Mouse (Mus musculus) liver, adult 2 months (tissue): ENCODE measurements at regions not wholly inside any gene's neighbourhood (a gene's known extent, or its start where the extent isn't known, plus 50 kb on each side); places are given as distances from the start of the nearest gene placed in this dataset.

ENCODE experiments used
- DNase-seq: peaks from one replicate; pipeline ENCODE4 v3.0.0-alpha.2; 2011; ENCODE audit warnings: low read depth, low spot score; ENCODE audit errors: extremely low read depth
- H3K27ac ChIP-seq: fragments of 200-500 bp; replicated peaks from 2 replicates; pipeline ENCODE4 v1.5.1; 2012; ENCODE audit warnings: low read depth, mild to moderate bottlenecking, control low read depth, inconsistent platforms, low read length; ENCODE audit not compliant: insufficient read depth
- H3K27me3 ChIP-seq: fragments of 200-500 bp; 2 replicates; pipeline ENCODE4 v1.6.1; 2012; ENCODE audit warnings: mild to moderate bottlenecking, moderate library complexity, low read length, inconsistent platforms; ENCODE audit not compliant: control insufficient read depth, insufficient read depth
- H3K36me3 ChIP-seq: fragments of 200-500 bp; 2 replicates; pipeline ENCODE4 v1.6.1; 2012; ENCODE audit warnings: low read length, inconsistent platforms; ENCODE audit not compliant: control insufficient read depth, insufficient read depth
- H3K4me1 ChIP-seq: fragments of 200-500 bp; 2 replicates; pipeline ENCODE4 v1.6.1; 2011; ENCODE audit warnings: low read length; ENCODE audit not compliant: control insufficient read depth, insufficient read depth
- H3K4me3 ChIP-seq: fragments of 200-500 bp; 2 replicates; pipeline ENCODE4 v1.5.1; 2011; ENCODE audit warnings: low read depth, mild to moderate bottlenecking, control low read depth, low read length, moderate library complexity; ENCODE audit not compliant: insufficient read depth
- H3K79me2 ChIP-seq: fragments of 200-500 bp; 2 replicates; pipeline ENCODE4 v1.6.1; 2012; ENCODE audit warnings: inconsistent platforms, mild to moderate bottlenecking, low read length, moderate library complexity; ENCODE audit not compliant: control insufficient read depth, insufficient read depth
- H3K9ac ChIP-seq: fragments of 200-500 bp; 2 replicates; pipeline ENCODE4 v1.6.1; 2012; ENCODE audit warnings: low read depth, mild to moderate bottlenecking, control low read depth, inconsistent platforms, low read length
- CTCF ChIP-seq: fragments of 200-500 bp; IDR thresholded peaks from 2 replicates; pipeline ENCODE4 v1.5.1; 2011; ENCODE audit warnings: low read depth, low read length, control low read depth
- POLR2A ChIP-seq: fragments of 200-500 bp; IDR thresholded peaks from 2 replicates; pipeline ENCODE4 v1.6.1; 2011; ENCODE audit warnings: low read length, control low read depth; ENCODE audit not compliant: insufficient read depth; ENCODE audit errors: extremely low read depth
- WGBS: fragments of 180-500 bp; shearing (Covaris S2); methylation state at CpG from one replicate; pipeline ENCODE4 v1.1.7; 2018; 5-methylcytosine and 5-hydroxymethylcytosine counted together

DNA sequence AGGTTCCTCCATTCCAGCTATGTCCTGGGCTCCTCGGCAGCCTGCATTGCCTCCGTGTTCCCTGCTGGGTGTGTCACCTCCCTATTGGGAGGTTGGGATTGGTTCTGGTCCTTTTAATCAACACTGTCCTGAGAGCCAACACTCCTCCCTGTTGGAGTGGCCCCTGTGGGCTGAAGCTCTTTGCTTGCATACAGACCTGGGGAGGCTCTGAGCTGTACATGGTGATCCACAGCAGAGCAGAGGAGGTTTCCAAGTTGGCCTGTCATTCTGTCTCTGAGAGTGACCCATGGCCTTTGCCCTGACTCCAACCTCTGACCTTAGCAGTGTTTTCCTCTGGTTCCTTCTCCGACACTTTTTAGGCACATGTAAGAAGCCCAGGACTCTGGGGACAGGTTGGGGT is 132.4 kb downstream of the Tpra1 start:
- Histone ChIP-seq H3K36me3 (no peaks in the 10 kb centered on the region), H3K27ac (no peak overlapping the region), H3K9ac (no peak overlapping the region), H3K4me1 (no peaks in the 10 kb centered on the region), H3K79me2 (no peaks in the 10 kb centered on the region), H3K4me3 (no peak overlapping the region), H3K27me3 (no peaks in the 10 kb centered on the region)
- DNase-seq = peak; percentile 19
- TF ChIP-seq POLR2A (no peak), CTCF (no peak)
- 42% methylated on average over 3 of the region's 3 CpGs for WGBS

DNA sequence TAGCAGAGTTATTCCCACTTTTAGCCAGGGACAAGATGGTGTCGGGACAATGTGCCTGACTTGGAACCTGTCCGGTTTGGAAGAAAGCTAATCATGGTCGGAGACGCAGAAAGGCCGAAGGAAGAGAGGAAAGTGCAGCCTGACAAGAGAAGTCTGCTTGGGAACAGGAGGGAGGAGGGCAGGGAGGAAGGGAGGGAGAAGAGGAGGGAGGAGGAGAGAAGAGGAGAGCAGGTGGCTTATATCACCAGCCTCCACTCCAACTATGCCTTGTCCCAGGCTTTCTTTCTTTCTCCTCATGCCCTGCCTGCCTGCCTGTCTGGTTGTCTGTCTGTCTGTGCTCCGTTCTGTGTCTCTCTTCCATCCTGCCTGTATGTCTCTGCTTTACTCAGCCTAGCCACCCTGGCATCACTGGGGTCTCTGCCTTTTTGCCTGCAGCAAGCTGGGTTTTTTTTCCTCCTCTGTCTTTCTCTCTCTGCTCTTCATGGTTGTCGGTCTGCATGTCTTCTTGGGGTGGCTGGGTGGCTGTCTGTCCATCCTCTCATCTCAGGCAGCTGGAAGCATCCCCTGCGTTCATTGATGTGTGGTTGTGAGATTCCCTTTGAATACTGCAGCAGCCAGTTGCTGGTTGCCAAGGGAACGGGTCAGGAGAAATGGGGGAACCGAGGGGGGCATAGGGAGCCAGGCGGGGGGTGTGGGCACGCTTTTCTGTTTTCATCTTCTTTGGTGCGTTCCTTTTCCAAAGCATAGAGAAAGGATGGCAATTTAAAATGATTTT is 133.2 kb downstream of the Tpra1 start:
- H3K27ac ChIP-seq = no peak overlapping the region
- 75% methylated on average over 13 of the region's 13 CpGs for WGBS
- no peaks in the 10 kb centered on the region for H3K79me2 ChIP-seq
- H3K9ac ChIP-seq = no peak overlapping the region
- TF ChIP-seq POLR2A (no peak), CTCF (no peak)
- DNase-seq = no peak
- H3K27me3 ChIP-seq = no peaks in the 10 kb centered on the region
- H3K36me3 ChIP-seq = no peaks in the 10 kb centered on the region
- no peak overlapping the region for H3K4me3 ChIP-seq
- no peaks in the 10 kb centered on the region for H3K4me1 ChIP-seq

DNA sequence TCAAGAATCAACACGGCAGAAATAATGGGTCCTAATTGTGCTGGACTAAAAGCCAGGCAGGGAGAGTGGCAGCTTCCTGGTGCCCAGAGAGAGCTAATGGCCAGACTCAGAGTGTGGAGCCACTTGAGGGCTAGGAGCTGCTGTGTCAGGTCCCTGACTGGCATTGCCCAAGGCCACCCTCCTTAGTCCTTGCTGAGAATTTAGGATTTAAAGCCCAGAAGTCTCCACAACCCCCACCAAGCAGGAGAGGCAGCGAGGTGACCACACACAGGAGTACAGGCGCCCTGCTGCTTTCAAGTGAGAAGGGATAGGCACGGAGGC is 133.7 kb downstream of the Tpra1 start:
- Histone ChIP-seq H3K27ac (no peak overlapping the region), H3K4me3 (no peak overlapping the region), H3K4me1 (no peaks in the 10 kb centered on the region), H3K9ac (no peak overlapping the region), H3K27me3 (no peaks in the 10 kb centered on the region), H3K36me3 (no peaks in the 10 kb centered on the region), H3K79me2 (no peaks in the 10 kb centered on the region)
- no peak for DNase-seq
- WGBS = 65% methylated on average over 4 of the region's 4 CpGs
- no peak for TF ChIP-seq POLR2A
- TF ChIP-seq CTCF = no peak

DNA sequence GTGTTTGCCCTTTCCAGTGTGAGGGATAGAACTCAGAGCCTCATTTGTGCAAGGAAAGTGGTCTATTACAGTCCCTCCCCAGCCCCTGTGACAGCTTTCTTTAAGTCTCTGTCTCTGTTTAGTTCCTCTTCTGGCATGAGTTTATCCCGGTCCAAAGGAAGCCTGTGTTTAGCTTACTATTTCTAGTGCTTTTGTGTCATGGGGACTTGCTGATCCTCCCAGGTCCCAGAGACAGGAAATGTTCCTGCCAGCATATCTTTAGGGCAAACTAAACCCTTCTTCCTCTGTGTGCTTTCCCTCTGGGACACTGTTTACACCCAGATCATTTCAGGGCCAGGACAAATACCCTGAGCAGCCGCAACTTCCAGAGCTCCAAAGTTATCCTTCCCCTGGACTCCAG is 135.3 kb downstream of the Tpra1 start:
- Histone ChIP-seq H3K9ac (no peak overlapping the region), H3K4me3 (no peak overlapping the region), H3K36me3 (no peaks in the 10 kb centered on the region), H3K79me2 (no peaks in the 10 kb centered on the region), H3K27ac (no peak overlapping the region), H3K4me1 (no peaks in the 10 kb centered on the region), H3K27me3 (no peaks in the 10 kb centered on the region)
- WGBS = 2% methylated on average over 2 of the region's 2 CpGs
- no peak for TF ChIP-seq POLR2A
- no peak for TF ChIP-seq CTCF
- no peak for DNase-seq

DNA sequence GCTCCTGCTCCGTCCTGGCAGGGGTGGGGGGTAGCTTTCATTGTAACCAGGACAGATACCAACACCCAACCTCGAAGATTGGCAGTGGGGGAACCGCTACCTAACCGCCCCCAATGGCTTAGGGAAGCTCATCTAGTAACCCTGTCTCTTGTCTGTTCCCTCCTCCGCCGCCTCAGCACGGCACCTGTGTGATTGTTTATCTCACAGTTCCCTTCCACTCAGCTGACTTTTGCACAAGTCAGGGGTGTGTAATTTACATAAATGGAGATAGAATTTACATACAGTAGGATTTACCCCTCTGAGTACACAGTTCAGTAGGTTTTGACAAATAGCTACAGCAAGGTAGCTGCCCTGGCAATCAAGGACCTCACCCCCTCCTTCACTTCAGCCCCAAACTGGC is 135.8 kb downstream of the Tpra1 start:
- Histone ChIP-seq H3K4me3 (no peak overlapping the region), H3K4me1 (no peaks in the 10 kb centered on the region), H3K36me3 (no peaks in the 10 kb centered on the region), H3K79me2 (no peaks in the 10 kb centered on the region), H3K27ac (no peak overlapping the region), H3K27me3 (no peaks in the 10 kb centered on the region), H3K9ac (no peak overlapping the region)
- no peak for TF ChIP-seq POLR2A
- TF ChIP-seq CTCF = no peak
- DNase-seq = no peak
- 40% methylated on average over 7 of the region's 7 CpGs for WGBS

DNA sequence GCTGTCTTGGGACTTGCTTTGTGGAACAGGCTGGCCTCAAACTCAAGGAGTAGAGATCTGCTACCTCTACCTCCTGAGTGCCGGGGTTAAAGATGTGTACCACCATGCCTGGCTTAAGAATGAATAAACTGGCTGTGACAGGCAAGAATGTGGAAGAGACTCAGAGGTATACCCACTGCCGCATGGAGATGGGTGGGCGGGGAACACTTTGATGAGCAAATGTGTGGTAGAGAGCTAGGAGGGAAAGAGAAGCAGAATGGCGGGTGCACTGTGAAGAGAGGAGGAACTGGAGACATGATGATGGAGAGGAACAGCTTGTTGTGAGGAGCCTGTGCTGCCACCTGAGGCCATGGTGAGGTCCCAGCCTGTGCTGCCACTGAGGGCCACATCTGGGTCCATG is 138.9 kb downstream of the Tpra1 start:
- no peaks in the 10 kb centered on the region for H3K4me1 ChIP-seq
- WGBS = 88% methylated on average over 4 of the region's 4 CpGs
- H3K36me3 ChIP-seq = no peaks in the 10 kb centered on the region
- no peak overlapping the region for H3K4me3 ChIP-seq
- no peak for TF ChIP-seq CTCF
- TF ChIP-seq POLR2A = no peak
- no peak overlapping the region for H3K9ac ChIP-seq
- H3K79me2 ChIP-seq = no peaks in the 10 kb centered on the region
- H3K27me3 ChIP-seq = no peaks in the 10 kb centered on the region
- no peak overlapping the region for H3K27ac ChIP-seq
- no peak for DNase-seq
